Mouse (Mus musculus) limb, embryonic 14.5 days (tissue): ENCODE measurements around the gene Msantd1. TPM values are rescaled to one million over a fixed set of nuclear protein-coding genes. Genes with fewer than 3 reads are reported as not detected.

Source experiments
- ATAC-seq: fragments of 200-750 bp; cut with Nextera tagmentation; 2 replicates; pipeline ENCODE4 v1.8.0; 2017; ENCODE audit warnings: low read depth, moderate number of reproducible peaks, moderate TSS enrichment; ENCODE audit not compliant: low FRiP score
- DNase-seq: peaks from one replicate; pipeline ENCODE4 v3.0.0-alpha.2; 2015; ENCODE audit warnings: low spot score
- H3K27ac ChIP-seq: fragments of 300-500 bp; sonication (generic); replicated peaks from 2 replicates; pipeline ENCODE4 v1.5.1; 2014; ENCODE audit warnings: low read depth, mild to moderate bottlenecking, low read length, moderate library complexity, mixed read lengths
- H3K27me3 ChIP-seq: fragments of 300-500 bp; sonication (generic); 2 replicates; pipeline ENCODE4 v1.6.1; 2014; ENCODE audit warnings: low read length, mixed read lengths; ENCODE audit not compliant: control insufficient read depth, insufficient read depth
- H3K36me3 ChIP-seq: fragments of 300-500 bp; sonication (generic); 2 replicates; pipeline ENCODE4 v1.6.1; 2014; ENCODE audit warnings: mild to moderate bottlenecking, low read length, moderate library complexity, mixed read lengths; ENCODE audit not compliant: control insufficient read depth, insufficient read depth
- H3K4me1 ChIP-seq: fragments of 300-500 bp; sonication (generic); 2 replicates; pipeline ENCODE4 v1.6.1; 2014; ENCODE audit warnings: antibody characterized with exemption, low read length, mixed read lengths; ENCODE audit not compliant: control insufficient read depth, insufficient read depth
- H3K4me2 ChIP-seq: fragments of 300-500 bp; sonication (generic); replicated peaks from 2 replicates; pipeline ENCODE4 v1.6.1; 2014; ENCODE audit warnings: low read depth, mild to moderate bottlenecking, low read length, moderate library complexity; ENCODE audit not compliant: severe bottlenecking
- H3K4me3 ChIP-seq: fragments of 300-500 bp; sonication (generic); replicated peaks from 2 replicates; pipeline ENCODE4 v1.5.1; 2014; ENCODE audit warnings: low read length
- H3K9ac ChIP-seq: fragments of 300-500 bp; sonication (generic); 2 replicates; pipeline ENCODE4 v1.6.1; 2014; ENCODE audit warnings: mild to moderate bottlenecking, low read depth, low read length, moderate library complexity; ENCODE audit not compliant: severe bottlenecking
- H3K9me3 ChIP-seq: fragments of 300-500 bp; sonication (generic); 2 replicates; pipeline ENCODE4 v1.6.1; 2016; ENCODE audit warnings: low read length; ENCODE audit not compliant: control insufficient read depth
- POLR2A ChIP-seq: fragments of 200-500 bp; IDR thresholded peaks from 2 replicates; pipeline ENCODE4 v1.8.0; 2012; ENCODE audit warnings: inconsistent platforms, mild to moderate bottlenecking, moderate library complexity, borderline replicate concordance; ENCODE audit not compliant: insufficient read depth, insufficient read length; ENCODE audit errors: extremely low read depth
- WGBS: fragments of 180-500 bp; shearing (Covaris S2); extraction: QIAGEN DNeasy Blood & Tissue Kit; methylation state at CpG from one replicate; pipeline ENCODE4 v1.1.7; 2014; 5-methylcytosine and 5-hydroxymethylcytosine counted together
- polyA plus RNA-seq, 2 experiments: library from polyadenylated mRNA; depleted of rRNA in 1 of 2; stranded (reverse) in 1 of 2; unstranded in 1 of 2; fragments of >200 nt; fragmentation: Nextera tagmentation in 1 of 2; extraction: Ambion mirVana in 1 of 2; gene quantifications; 2 replicates each; pipeline versions ENCODE4 v1.2.1 to v1.2.3; 2012 to 2014

Msantd1 gene
- polyA plus RNA-seq, 2 experiments: 0.77 to 5.8 TPM

- ATAC-seq: no peak
- peaks cover 73% of the 10 kb centered on the region for H3K36me3 ChIP-seq
- no peaks in the 10 kb centered on the region for H3K27me3 ChIP-seq
- DNase-seq: no peak
- no peak overlapping the region for H3K4me3 ChIP-seq
- H3K9me3 ChIP-seq: no peaks in the 10 kb centered on the region
- H3K9ac ChIP-seq: no peak overlapping the region
- H3K4me2 ChIP-seq: no peak overlapping the region
- no peak for TF ChIP-seq POLR2A
- no peaks in the 10 kb centered on the region for H3K4me1 ChIP-seq
- H3K27ac ChIP-seq: no peak overlapping the region
Measured at GRCm38 (mm10) chr5:34904412-34904811, 3.4 kb upstream of the Msantd1 start.

- H3K4me3 ChIP-seq: no peak overlapping the region
- H3K9ac ChIP-seq: no peak overlapping the region
Measured at GRCm38 (mm10) chr5:34907230-34907629, 582 bp upstream of the Msantd1 start.

DNA sequence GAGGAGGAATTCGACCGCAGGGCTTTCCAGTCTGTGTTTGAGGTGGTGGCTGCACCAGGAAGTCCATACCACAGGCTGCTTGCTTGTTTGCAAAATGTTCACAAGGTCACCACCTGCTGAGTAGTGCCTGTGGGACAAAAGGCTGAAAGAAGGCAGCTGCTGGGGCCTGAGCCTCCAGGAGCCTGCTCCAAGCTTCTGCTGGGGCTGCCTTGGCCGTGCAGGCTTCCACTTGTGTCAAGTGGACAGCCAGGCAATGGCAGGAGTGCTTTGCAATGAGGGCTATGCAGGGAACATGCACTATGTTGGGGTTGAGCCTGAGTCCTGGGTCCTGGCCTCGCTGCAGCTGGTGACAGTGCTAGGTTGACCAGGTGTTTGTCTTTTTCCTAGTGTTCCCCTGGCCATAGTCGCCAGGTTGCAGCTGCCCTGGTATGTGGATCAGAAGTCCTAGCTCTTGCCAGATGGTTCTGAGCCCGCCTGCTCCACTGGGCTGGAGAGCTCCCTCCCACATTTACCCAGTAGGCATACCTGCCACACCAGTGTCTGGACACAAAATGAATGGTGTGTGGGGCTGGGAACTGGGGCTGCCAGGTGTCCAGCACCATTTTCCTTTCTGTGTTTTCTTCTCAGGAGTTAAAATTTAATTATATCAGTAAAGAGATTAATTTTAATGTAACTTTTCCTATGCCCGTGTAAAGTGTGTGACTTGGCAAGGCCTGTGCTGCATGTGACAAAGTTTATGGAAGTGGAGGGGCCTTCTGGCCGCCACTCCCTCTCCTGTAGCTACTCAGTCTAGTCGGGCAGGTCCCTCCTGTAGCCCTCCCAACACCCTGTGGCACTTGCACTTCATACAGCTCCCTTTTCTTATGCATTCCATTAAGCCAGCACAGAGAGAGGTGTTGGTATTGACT, 1.2 kb downstream of the Msantd1 start:
- Histone ChIP-seq H3K27me3 (no peaks in the 10 kb centered on the region), H3K4me2 (no peak overlapping the region), H3K9ac (no peak overlapping the region), H3K4me1 (no peaks in the 10 kb centered on the region), H3K9me3 (no peaks in the 10 kb centered on the region), H3K36me3 (peaks cover 70% of the 10 kb centered on the region), H3K27ac (no peak overlapping the region), H3K4me3 (no peak overlapping the region)
- no peak for TF ChIP-seq POLR2A
- DNase-seq (no peak), ATAC-seq (peak; percentile 56; the same call in 1 of the 2 replicates)
- 69% methylated on average over 9 of the region's 9 CpGs for WGBS

More at GRCm38 (mm10) chr5:34907230-34907629, 582 bp upstream of the Msantd1 start:
- no peaks in the 10 kb centered on the region for H3K27me3 ChIP-seq
- no peaks in the 10 kb centered on the region for H3K4me1 ChIP-seq
- no peak for ATAC-seq
- 95% methylated on average over 4 of the region's 4 CpGs for WGBS
- no peak overlapping the region for H3K27ac ChIP-seq
- no peak for DNase-seq
- no peak for TF ChIP-seq POLR2A
- no peaks in the 10 kb centered on the region for H3K9me3 ChIP-seq
- H3K36me3 ChIP-seq: peaks cover 74% of the 10 kb centered on the region
- no peak overlapping the region for H3K4me2 ChIP-seq

DNA sequence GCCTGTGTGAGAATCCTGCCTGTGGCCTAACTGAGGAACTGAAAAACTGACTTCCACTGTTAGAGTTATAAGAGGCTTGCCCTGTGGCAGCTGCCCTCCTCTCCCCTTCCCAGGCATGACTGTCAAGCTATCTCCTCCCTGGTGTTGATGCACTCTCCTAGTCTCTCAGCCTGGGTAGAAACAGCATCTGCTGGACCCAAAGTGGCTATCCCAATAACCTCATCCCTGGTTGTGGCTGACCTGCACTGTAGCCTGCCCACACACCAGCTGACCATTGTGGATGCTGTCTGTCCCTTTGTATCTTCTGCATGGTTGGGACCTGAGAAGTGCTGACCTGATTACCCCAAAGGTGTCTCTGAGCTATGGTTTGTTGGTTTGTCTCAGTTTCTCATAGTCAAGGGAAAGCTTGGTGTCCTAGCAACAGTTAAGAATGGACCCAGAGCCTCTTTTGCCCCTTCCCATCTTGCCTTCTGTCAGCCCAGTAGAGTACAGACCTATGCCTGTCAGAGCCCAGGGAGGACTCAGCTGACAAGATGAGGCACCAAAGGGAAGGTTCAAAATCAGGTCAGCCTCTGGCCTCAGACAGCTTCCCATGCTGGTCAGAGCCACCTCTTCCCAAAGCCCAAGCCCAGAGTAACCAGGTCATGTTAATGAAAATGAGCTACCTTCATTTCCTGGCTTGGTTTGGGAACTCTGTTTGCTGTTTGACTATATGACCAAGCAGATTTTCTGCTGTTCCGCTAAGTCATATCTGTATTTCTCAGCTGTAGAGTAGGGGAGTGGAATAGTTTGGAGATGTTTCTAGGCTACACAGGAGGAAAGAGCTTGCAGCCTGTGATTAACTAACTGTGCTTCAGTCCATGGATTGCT, 2.1 kb downstream of the Msantd1 start:
- Histone ChIP-seq H3K4me1 (no peaks in the 10 kb centered on the region), H3K27ac (no peak overlapping the region), H3K4me2 (no peak overlapping the region), H3K4me3 (no peak overlapping the region), H3K9me3 (no peaks in the 10 kb centered on the region), H3K9ac (no peak overlapping the region), H3K27me3 (no peaks in the 10 kb centered on the region), H3K36me3 (peaks cover 61% of the 10 kb centered on the region)
- TF ChIP-seq POLR2A: no peak
- no peak for DNase-seq
- WGBS: 94% methylated on average over 1 of the region's 1 CpGs
- no peak for ATAC-seq

DNA sequence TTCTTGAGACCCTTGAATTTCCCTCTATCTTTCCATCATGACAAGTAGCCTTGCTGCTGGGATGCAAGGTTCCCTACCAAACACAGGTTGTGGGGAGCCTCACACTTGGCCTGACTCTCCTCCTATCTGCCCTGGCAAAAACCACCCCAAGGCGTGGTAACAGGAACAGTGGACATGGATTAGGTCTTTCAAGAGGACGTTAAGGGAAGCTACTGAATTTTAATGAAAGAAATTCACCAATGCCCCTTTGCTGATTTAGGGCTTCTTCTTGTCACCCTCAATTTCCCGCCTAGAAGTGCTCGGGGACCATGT, 2.6 kb downstream of the Msantd1 start:
- no peak overlapping the region for H3K9ac ChIP-seq
- TF ChIP-seq POLR2A: no peak
- peaks cover 55% of the 10 kb centered on the region for H3K36me3 ChIP-seq
- H3K4me3 ChIP-seq: no peak overlapping the region
- H3K4me2 ChIP-seq: no peak overlapping the region
- DNase-seq (no peak), ATAC-seq (no peak)
- no peak overlapping the region for H3K27ac ChIP-seq
- H3K27me3 ChIP-seq: no peaks in the 10 kb centered on the region
- H3K9me3 ChIP-seq: no peaks in the 10 kb centered on the region
- no peaks in the 10 kb centered on the region for H3K4me1 ChIP-seq
- 88% methylated on average over 4 of the region's 4 CpGs for WGBS
